Mouse (Mus musculus): ENCODE results near the gene Amd1. TPM values are rescaled to one million over a fixed set of nuclear protein-coding genes. Genes with fewer than 3 reads are reported as not detected.

Amd1 gene
- polyA plus RNA-seq (2014; fragmentation: Illumina TruSeq; extraction: RNeasy Lipid Tissue Mini Kit (QIAGEN cat#74804); ENCODE audit: low read depth, low replicate concordance), result 51.1 TPM

GRCm38 (mm10) chr10:40302140-40302985 lies at the start of gene Amd1:
Amd1 (minus strand) TSS chr10:40302186.

GRCm38 (mm10) chr10:40339351-40339964 lies 37.5 kb upstream of the Amd1 start, which contains the start of gene Cdk19:
Cdk19 (plus strand) TSS chr10:40339564.

GRCm38 (mm10) chr10:40257414-40258255 lies 44.4 kb downstream of the Amd1 start, which contains the start of gene Gtf3c6:
Gtf3c6 (minus strand) TSS chr10:40258108.

GRCm38 (mm10) chr10:40246374-40247165 lies 55.4 kb downstream of the Amd1 start, which contains the start of gene Rpf2:
Rpf2 (minus strand) TSS chr10:40247036.

Other genes starting within 250 kb of the Amd1 start
- gene Slc16a10, start 159.9 kb downstream of the Amd1 start, polyA plus RNA-seq (2014; fragmentation: Illumina TruSeq; extraction: RNeasy Lipid Tissue Mini Kit (QIAGEN cat#74804); ENCODE audit: low read depth, low replicate concordance), result 71.9 TPM
- gene Rpf2, start 55.1 kb downstream of the Amd1 start, polyA plus RNA-seq (2014; fragmentation: Illumina TruSeq; extraction: RNeasy Lipid Tissue Mini Kit (QIAGEN cat#74804); ENCODE audit: low read depth, low replicate concordance), result 12.4 TPM
- gene Gtf3c6, start 44.1 kb downstream of the Amd1 start, polyA plus RNA-seq (2014; fragmentation: Illumina TruSeq; extraction: RNeasy Lipid Tissue Mini Kit (QIAGEN cat#74804); ENCODE audit: low read depth, low replicate concordance), result 41.7 TPM
- gene Cdk19, start 37.4 kb upstream of the Amd1 start, polyA plus RNA-seq (2014; fragmentation: Illumina TruSeq; extraction: RNeasy Lipid Tissue Mini Kit (QIAGEN cat#74804); ENCODE audit: low read depth, low replicate concordance), result 9.1 TPM

Data from adipose tissue, adult 10 weeks (tissue).